Mouse (Mus musculus): ENCODE results near the gene Mettl22.

GRCm38 (mm10) chr16:8533477-8533876, 62.9 kb downstream of the Mettl22 start:
- no peak for TF ChIP-seq CTCF (IDR thresholded peaks at IDR 0.05; ENCODE audit: extremely low read depth, insufficient read length, insufficient replicate concordance, low read depth, low read length)
- TF ChIP-seq POLR2A (IDR thresholded peaks at IDR 0.05; ENCODE audit: low read depth, low read length) = no peak
